ENCODE assay signal across 8 mouse cellular contexts in genomic region chr16:85171976-85172570, GRCm38 (mm10). TPM values are rescaled to one million over a fixed set of nuclear protein-coding genes. Genes with fewer than 3 reads are reported as not detected.
DNase-seq lines count a peak whose midpoint lies in the region; ATAC-seq and TF ChIP-seq lines count a peak whose summit lies in the region.

No protein-coding gene starts in this region.

- ATAC-seq in heart, embryonic 13.5 days (ENCODE audit: extremely low read depth, insufficient number of reproducible peaks, low FRiP score, low TSS enrichment): peak; percentile 27; the same call in 1 of the 2 replicates
- ATAC-seq in liver, postnatal 0 days: peak; percentile 9; the same call in 1 of the 2 replicates

- peak overlapping the region; percentile 96 for H3K9ac ChIP-seq in heart, embryonic 13.5 days
- H3K9ac ChIP-seq in liver, postnatal 0 days (replicated peaks): peak overlapping the region; percentile 81; the same call in 1 of the 2 replicates

- H3K27me3 ChIP-seq in heart, embryonic 13.5 days (replicated peaks): no peaks in the 10 kb centered on the region
- H3K27me3 ChIP-seq in liver, postnatal 0 days (ENCODE audit: insufficient read depth, low read length): peaks cover 7% of the 10 kb centered on the region; the same call in 1 of the 2 replicates

- peak overlapping the region; percentile 85 for H3K4me3 ChIP-seq in heart, embryonic 13.5 days
- H3K4me3 ChIP-seq in liver, postnatal 0 days (ENCODE audit: low read depth, low read length): peak overlapping the region; percentile 88

- peak; percentile 18; the same call in 1 of the 2 replicates for TF ChIP-seq CTCF in liver, postnatal 0 days (IDR thresholded peaks at IDR 0.05; ENCODE audit: low read depth)

- peaks cover 45% of the 10 kb centered on the region for H3K4me1 ChIP-seq in heart, embryonic 13.5 days
- H3K4me1 ChIP-seq in liver, postnatal 0 days (ENCODE audit: insufficient read depth): no peaks in the 10 kb centered on the region; the same call in 1 of the 2 replicates

- H3K27ac ChIP-seq in heart, embryonic 13.5 days (replicated peaks): peak overlapping the region; percentile 92
- peak overlapping the region; percentile 62 for H3K27ac ChIP-seq in liver, postnatal 0 days (ENCODE audit: low read depth)

- DNase-seq in layer of hippocampus, adult 11-12 months (ENCODE audit: low spot score): peak; percentile 66
- no peak for DNase-seq in layer of hippocampus, adult 9-10 months (ENCODE audit: low spot score)
- peak; percentile 80 for DNase-seq in embryo, embryonic 10.5 days (ENCODE audit: low spot score)
- peak; percentile 52 to 69 for DNase-seq in kidney, postnatal 25 days
- DNase-seq in liver, postnatal 0 days: no peak
- DNase-seq in retina, postnatal 1 day: peak; percentile 77
- DNase-seq in urinary bladder, adult 2 months (ENCODE audit: low spot score): no peak

- no peaks in the 10 kb centered on the region for H3K9me3 ChIP-seq in heart, embryonic 13.5 days
- no peaks in the 10 kb centered on the region for H3K9me3 ChIP-seq in liver, postnatal 0 days (ENCODE audit: low read length)

- H3K4me2 ChIP-seq in heart, embryonic 13.5 days: peak overlapping the region; percentile 71
- H3K4me2 ChIP-seq in liver, postnatal 0 days (ENCODE audit: low read depth, low read length): peak overlapping the region; percentile 86

- 3% methylated on average over 10 of the region's 10 CpGs for WGBS in heart, embryonic 13.5 days
- 12% methylated on average over 10 of the region's 10 CpGs for WGBS in liver, postnatal 0 days (ENCODE audit: insufficient replicate concordance)

- no peak for TF ChIP-seq EP300 in liver, postnatal 0 days (IDR thresholded peaks at IDR 0.05; ENCODE audit: low read depth)

- H3K36me3 ChIP-seq in heart, embryonic 13.5 days: peaks cover 21% of the 10 kb centered on the region
- H3K36me3 ChIP-seq in liver, postnatal 0 days (replicated peaks; ENCODE audit: insufficient read depth, low read length): no peaks in the 10 kb centered on the region

RNA-seq across cellular contexts. Expression of gene App, which starts 1.5 kb away (rescaled TPM):
- 165 and 166 TPM in 2 replicates for polyA plus RNA-seq in heart, embryonic 13.5 days (2015; fragmentation: Nextera tagmentation; extraction: Ambion mirVana)
- polyA plus RNA-seq in liver, postnatal 0 days (2015; fragmentation: Nextera tagmentation; extraction: Ambion mirVana): 29.0 and 31.3 TPM in 2 replicates
- 341 and 459 TPM in 2 replicates for polyA plus RNA-seq in urinary bladder, adult 2 months (2012; rRNA removed)

Comparison
In these comparisons a context has a peak if more than half of its experiments do, and no peak if none do; other contexts are left out.
1. DNase-seq: peak in layer of hippocampus, adult 11-12 months (single experiment), embryo, embryonic 10.5 days (single experiment), kidney, postnatal 25 days (2 of 2) and retina, postnatal 1 day (single experiment); none in layer of hippocampus, adult 9-10 months (single experiment), liver, postnatal 0 days (single experiment) and urinary bladder, adult 2 months (single experiment).